Mouse (Mus musculus) thymus, postnatal 4 days (tissue): ENCODE measurements at regions not wholly inside any gene's neighbourhood (a gene's known extent, or its start where the extent isn't known, plus 50 kb on each side); places are given as distances from the start of the nearest gene placed in this dataset.
A peak's percentile ranks its signal among the peaks of the same experiment; 100 is the strongest.

Experiments
- DNase-seq: peaks from one replicate; pipeline ENCODE4 v3.0.0; 2021

DNA sequence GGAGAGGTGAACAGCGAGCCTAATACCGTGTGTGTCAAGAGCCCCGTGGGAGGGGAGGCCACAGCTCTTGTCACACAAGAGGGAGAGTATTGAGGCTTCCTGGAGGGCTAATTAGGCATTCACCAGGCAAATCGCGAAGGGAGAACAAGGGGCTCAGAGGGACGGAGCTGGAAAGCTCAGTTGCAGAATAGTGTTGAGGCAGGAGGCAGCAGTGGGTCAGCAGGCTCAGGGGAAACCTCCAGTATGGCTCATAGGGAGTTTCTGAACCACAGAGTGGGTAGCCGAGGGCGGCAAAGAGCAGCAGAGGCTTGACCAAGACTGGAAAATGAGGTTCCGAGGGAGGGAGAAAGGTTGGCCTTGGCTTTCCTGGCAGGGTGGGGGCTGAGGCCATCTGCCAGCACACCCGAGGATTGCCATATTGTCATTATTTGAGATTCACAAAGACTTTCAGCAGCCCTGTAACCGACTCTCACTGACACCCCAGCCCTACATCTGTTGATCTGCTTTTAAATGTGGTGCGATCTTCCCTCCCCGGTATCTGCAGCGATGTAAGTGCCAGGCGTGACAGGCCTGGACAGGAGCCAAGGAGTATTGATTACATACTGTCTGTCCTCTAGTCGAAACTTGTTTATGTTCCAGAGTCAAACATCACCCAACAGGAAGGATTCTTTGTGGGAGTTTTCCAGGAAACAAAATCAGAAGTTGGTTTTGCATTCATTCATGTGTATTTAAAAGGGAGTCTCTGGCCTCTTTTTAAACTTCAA lies 198.5 kb downstream of the Enc1 start:
- DNase-seq: no peak

DNA sequence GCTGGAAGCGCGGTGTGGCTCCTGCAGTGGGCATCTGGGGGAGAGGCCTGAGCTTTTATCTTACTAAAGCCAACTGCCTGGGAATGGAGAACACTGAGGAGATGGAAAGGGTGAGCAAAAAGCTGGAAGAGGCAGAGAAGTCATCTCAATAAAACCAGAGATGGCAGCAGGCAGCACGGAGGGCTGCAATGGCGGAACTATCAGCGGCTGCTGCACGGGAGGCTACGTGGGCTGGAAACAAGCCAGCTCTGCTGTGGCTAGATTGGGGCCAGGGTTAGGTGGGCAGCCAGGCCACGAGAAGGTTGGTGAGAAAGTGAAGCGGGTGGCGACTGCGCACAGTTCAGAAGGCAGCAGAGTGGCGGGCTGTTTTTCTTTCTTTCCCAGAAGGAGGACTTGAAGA lies 197.8 kb downstream of the Enc1 start:
- no peak for DNase-seq

DNA sequence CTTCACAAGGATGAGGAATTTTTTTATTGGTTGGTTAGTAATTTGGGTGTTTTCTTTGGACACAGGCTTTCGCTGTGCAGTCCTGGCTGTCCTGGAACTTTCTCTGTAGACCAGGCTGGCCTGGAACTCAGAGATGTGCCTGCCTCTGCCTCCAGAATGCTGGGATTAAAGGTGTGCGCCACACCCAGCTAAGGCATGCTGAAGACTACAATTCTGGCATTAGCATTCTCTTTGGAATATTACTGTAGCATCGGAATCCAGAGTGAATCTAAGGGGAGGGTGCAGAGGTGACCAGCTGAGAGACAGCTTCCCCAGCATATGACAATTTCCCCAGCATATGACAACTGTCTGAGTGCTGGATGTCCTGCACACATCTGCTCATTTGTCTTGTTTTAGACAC lies 197.4 kb downstream of the Enc1 start:
- DNase-seq: no peak

DNA sequence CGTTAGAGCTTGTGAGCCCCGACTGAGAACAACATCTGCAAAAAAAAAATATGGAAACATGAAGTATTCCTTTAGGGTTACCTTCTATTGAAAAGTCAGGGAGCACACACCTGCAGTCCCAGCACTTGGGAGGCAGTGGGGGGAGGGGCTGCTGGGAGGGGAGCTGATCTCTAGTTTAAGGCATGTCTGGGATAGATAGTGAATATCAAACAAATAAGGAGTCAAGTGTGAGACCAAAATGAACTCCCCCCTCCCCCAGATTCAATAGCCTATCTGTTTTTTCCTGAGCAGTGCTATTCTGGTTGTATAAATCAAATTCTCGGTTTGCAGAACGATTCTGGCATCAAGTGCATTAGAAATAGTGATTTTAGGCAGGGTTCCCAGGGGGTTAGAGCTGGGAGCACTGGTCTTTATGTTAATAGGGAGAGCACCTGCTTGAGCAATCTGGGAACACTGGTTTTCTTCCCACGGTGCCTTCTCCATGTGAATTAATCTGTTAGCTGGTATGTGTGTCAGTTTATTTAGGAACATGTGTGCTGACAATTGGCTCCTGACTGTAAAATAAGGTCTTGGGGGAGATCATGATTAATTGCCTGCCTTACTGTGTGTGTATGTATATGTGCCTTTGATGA lies 195.9 kb downstream of the Enc1 start:
- DNase-seq: no peak

DNA sequence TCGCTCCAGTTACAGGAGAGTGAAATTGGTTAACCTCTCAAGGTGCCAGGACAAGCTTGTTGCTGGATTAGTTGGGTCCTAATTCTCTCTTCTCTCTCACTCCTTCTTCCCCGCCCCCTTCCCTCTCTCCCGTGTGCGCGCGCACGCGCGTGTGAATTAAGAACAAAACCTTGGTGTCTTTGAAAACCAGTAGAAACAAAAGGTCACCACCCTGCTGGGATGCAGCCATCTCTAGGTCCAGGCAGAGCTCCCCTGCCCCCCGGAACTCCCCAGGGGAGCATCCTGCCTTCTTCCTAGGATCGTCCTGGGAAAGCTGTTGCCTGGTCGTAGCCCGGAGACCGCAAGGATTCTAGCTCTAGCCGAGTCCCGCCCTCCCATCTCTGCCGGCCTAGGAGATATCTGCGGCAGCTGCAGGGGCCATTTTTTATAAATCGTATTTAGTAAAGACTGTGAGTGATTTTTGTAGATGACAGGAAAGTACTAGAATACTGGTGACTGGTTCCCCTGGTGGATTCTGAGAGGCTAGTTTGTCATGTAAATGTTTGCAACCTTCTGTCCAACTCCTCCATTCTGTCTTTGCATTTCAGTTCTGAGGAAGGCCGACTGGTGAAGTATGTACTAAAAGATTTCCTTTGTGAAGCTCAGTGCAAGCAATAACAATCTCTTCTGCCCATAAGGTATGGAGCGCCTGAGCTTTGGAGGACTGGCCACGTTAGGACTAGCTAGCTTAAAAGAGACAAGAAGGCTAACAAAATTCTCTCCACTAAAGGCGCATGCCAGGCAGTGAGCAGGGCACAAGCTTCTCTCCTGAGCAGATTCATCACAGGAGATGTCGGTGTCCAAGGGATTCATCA lies 195.2 kb downstream of the Enc1 start:
- peak; percentile 86 for DNase-seq

DNA sequence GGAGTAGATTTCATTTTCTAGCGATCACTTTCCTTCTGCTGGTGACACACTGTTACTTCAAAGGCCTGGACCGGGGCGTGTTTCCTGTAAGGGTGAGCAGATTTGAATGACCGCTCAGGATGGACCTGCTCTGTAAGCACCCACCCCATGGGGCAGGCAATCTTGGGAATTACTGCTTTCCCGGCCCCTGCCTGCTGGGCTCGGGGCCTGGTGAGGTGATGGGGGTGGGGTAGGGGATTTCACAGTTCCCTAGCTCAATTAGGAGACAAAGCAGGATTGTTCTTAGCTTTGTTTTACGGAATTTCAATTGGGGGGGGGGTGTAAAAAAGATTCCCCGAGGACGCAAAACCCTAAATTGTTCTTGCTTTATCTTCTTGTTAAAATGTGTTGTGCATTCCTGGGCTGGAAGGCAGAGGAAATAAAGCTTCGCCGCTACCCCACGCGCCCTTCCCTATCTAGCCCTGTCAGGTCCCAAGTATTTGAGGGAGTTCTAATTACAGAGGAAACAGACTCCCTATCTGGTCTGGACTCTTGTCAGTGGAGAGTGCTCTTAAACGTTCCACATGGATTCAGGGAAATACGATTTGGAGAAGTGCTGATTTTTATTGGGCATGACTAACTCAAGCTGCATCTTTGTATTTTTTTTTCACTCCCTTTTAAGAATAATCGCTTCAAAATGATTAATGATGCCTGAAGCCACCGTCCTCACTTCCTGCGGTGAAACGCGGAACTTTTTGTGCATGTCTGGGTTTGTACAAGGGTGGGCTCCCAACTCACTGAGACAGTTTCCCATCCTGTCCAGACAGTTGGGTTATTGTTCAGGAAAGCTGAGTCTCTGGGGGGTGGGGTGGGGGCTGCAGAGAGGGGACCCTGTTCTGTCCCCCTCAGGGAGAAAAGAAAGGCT lies 194.3 kb downstream of the Enc1 start:
- no peak for DNase-seq

DNA sequence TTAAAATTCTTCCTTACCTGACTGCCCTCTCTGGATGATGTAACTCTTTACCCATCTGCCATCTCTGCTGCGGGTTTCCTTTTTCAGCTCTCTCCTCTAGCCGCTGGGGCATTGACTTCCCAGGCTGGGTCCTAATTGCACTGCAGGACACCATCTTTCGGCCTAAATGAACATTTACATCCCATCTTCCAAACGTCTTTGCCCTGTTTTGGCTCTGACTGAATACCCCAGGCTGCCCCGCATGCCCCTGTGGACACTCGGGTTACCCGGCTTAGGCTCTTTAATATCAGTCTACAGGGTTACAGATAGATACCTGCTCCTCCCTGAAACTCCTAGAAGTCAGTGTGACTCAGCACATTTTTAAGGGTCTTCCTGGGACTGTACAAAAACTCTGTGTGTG lies 193.3 kb downstream of the Enc1 start:
- DNase-seq: no peak

DNA sequence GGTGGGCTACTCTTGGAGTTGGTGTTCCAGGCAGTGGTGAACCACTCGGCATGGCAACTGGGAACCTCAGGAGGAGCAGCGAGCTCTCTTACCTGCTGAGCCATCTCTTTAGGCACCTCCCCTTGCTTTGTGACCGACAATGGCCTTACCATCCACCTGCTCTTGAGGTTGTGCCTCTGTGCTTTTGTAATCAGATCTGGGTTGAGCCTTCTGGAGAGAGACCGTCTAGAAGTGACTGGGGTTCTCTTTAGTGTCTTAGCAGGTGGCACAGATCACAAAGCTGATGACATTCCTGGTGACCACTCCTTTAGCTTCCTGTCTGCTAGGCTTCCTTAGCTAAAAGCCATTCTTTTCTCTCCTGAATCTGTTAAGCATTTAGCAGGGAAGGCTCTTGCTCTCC lies 191.7 kb downstream of the Enc1 start:
- no peak for DNase-seq

DNA sequence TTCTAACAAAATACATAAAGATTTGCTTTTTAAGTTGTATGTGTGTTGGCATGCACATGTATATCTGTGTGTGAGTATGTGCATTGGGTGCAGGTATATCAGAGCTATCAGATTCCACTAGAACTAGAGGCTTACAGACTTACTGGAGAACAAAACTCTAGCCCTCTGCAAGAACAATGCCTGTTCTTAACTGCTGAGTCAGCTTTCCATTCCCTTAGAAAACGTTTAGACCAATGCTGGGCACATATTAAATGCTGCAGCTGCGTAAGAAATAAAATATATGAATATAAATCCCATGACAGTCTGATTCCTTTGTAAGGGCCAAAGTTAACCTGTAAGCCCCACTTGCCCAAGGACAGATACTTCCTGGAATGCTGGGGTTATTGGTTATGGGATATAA lies 190.0 kb downstream of the Enc1 start:
- DNase-seq: no peak

DNA sequence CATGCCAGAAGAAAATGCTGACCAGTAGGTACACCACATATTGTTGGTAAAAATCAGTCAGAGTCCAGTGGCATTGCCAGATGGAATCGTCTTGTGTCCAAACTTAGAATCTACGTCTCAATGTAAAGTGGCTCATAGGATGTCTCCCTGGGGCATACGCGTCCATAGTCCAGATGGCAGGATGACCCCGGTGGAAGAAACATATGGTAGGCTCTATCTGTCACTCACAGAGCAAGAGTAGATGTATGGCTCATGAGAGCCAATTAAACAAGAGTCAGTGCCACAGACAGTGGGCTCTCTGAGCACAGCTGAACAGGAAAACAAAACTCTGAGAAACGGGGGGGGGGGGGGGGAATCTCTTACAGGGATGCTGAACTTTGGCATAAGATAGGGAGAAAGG lies 187.3 kb downstream of the Enc1 start:
- DNase-seq: no peak

DNA sequence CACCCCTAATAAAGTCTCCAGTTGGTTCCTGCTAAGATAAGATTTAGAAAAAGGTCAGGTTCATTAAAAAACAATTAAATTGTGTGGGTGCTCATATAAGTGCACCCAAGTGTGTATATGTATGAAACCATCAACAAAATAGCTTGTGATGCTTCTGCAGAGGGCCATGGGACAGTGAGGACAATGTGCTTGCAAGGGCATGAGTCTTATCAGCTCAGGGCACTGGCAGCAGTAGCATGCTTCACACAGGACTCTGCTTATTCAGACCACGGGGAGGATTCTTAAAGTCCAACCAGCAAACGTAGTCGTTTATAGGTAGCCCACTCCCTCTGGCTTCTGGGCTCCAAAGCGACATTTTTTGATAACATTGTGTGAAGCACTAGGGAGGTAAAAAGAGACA lies 186.6 kb downstream of the Enc1 start:
- DNase-seq: no peak

DNA sequence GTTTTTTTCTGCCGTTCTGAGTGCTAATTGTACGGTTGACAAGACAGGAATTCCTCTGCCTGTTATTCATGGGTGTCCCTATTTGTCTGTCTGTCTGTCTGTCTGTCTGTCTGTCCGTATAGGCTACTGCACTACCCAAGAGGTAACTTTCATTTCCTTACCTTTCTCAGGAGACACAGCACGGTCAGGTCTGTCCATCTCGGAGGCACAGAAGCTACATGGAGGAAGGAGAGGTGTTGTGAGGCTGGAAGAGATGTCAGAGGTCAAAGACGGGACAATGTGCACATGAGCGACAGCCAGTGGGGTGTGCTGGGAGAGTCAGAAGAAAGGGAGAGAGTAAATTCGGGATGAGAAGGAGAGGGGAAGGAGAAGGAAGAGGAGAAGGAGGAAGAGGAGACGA lies 184.8 kb downstream of the Enc1 start:
- no peak for DNase-seq

DNA sequence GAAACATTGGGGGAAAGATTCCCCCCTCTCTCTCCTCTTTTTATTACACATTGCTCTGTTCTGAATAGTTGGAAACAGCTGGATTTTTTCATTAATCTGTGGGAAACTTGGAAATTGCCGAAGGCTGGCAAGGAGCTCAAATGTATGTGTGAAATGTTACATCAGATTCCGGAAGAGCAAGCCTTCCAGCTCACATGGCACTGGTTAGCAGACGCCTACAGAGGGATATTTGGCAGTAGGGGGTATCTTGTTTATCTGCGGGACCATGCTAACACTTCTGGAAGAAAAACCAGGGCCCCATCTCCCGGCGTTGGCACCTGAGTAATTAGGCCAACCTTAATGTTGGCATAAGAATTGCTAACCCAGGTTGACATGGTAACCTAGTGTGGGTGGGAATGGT lies 183.0 kb downstream of the Enc1 start:
- DNase-seq: no peak

DNA sequence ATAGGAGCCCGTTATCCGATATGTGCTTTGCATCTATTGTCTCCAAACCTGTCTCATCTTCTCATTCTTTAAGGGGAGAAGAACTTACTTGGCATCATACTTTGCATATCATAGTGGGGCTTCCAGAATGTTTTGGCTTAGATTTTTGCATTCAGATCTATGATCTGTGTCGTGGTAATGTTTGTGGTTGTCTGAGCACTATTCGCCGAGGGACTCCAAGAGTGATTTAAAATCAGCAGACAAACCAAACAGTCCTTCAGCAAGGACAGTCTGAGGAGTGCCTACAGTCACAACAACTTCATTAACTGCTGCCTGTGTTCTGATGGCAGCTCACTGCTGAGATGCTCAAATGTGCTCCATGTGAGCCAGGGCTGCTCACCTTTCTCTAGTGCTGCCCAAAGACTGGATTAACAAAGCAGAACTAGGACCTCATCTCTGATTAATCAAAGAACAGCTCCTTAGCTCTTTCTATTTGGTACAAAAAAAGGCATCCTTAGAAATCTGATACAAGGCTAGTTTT lies 182.5 kb downstream of the Enc1 start:
- no peak for DNase-seq

DNA sequence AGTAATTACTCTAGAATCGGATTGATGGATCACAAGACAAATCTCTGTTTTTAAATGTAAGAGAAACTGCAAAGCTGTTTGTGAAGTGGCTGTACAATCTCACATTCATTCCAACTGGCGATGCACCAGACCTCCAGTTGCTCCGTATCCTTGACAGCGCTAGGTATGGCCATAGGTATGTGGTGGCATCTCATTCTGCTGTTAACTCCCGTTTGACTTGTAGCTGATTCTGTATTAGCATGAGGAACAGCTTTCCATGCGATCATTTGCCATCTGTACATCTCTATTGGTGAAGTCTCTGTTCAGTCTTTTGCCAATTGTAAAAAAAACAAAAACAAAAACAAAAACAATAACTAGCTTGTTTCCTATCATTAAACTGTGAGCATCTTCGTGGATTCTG lies 182.0 kb downstream of the Enc1 start:
- no peak for DNase-seq

DNA sequence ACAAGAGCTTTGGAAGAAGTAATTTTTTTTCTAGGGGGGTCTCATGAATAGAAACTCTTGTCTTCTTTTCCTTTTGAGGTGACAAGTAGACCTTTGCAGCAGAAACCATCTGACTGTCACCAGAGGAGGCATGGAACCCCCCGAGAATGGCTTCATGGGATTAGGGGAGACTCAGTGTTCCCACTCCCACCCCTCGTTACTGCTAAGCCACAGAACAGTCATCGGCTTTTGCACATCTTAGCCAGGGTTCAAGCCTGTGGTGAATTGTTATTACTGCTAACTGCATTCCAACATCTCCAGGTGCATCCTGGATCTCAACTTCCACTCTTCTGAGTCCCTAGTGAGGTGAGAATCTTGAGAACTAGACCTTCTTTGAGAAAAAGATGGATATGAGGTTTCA lies 180.9 kb downstream of the Enc1 start:
- DNase-seq: no peak

DNA sequence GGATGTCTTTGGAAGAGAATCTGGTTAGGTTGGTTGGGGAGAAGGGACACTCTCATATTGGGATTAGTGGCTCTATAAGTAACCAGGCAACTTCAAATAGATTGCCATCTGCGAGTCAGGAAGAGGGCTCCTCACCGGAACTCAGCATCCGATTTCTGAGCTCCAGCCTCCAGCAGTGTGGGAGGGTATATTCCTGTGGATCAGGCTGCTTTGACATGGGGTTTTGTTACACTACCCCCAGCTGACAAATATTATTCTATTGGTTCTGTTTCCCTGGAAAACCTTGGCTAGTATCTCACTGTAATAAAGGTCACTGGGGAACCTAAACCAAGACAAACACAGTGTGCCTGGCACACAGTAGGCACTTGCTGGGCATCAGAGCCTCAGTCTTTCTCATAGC lies 179.9 kb downstream of the Enc1 start:
- DNase-seq: no peak

DNA sequence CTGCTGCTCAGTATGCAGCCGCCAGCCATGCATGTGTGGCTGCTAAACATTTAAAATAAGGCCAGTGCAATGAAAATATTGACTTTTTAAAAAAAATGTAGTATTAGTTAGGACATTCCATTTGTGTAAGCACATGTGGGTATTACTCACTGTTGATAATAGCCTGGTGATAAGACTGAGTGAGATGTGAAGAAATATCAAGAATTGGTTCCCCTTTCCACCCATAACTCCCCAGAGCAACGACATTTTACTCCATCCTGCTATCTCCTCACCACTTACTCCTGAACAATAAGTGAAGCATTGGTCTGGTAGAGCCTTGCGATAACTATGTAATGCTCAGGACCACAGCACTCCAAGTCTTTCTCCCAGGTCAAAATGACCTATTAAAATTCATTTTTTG lies 178.2 kb downstream of the Enc1 start:
- no peak for DNase-seq

DNA sequence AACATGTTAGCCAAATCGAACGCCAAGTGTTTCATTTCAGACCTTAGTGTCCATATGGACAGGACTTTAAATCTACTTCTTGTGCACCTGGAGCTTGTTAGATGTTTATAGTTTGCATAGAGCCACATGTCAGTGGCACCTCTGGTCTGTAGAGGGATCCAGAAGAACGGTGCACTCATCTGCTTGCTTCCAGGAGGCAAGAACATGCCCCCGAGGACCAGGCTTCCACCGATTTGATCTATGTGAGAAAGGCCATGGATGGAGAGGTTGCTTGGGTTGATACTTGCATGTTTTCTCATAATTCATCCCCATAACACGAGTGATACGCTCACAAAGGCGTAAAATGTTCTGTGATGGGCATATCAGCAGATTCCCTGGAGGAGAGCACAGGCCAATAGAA lies 177.8 kb downstream of the Enc1 start:
- DNase-seq: no peak

DNA sequence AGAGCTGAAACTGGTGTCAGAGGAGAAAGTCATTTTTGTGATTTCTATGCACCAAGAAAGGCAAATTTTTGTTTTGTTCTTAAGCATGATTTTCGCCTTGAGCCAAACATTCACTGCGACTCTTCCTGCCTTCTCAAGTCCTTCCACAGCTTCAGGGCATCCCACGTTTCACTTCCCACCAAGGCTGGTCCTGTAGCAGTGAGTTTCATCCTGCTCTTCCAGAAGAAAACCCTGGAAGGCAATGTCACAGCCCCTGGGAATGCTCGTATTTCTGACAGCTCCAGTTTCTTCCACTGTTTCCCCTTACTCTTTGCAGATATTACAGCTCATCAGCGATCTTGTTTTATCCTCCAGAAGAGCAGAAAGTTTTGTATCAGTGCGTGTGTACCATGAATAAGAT lies 177.2 kb downstream of the Enc1 start:
- no peak for DNase-seq

DNA sequence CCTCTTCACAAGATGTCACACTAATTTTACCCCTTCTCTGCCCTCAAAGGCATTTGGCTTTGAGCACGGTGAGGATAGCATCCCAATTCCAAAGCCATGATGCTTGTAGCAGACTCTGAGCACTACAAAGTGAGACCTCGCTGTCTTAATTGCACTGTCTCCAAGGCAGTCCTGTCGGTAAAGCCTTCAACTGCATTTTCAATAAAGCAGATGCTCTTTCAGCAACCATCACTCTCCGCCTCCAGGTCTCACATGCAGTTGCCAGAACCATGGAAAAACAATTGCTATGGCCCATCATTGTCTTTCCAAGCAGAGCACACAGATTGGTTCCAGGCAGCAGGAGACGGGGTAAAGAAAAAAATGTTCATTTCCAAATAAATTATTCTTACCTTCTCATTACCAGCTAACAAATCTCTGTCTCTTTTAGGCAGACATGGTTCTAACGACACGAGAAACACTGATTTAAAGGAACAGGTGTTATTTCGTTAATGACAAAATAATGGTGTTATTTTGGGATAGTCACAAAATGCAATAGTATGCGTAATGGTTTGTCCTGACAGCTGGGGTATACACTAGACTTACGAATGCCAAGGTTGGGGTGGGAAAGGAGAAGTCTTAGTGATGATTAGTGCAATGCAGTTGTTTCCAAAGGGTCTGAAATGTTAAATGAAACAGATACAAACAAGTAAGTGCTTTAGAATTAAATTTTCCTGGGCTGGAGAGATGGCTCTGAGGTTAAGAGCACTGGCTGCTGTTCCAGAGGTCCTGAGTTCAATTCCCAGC lies 175.2 kb downstream of the Enc1 start:
- DNase-seq: no peak

DNA sequence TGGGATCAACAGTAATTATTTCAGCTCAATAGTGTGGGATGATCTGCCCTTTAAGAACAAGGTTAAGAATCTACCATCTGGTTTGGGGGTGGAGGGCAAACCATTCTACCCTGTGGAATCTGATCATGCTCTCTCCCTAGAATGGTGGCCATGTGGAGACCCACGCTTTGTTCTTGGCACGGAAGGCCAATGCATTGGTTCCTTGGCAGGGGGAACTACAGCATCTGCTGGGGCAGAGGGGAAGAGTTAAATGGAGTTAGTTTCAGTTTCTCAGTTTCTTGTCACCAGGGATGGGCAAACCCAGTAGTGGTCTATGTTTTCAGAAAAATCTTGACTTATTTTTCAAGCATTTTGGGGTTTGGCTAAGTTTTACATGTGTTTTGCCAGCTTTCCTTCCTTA lies 174.5 kb downstream of the Enc1 start:
- DNase-seq: no peak
